Mouse (Mus musculus) adipocyte (in vitro differentiated cells): ENCODE data around the gene Mcu.

ENCODE experiments used
- DNase-seq: peaks from one replicate; pipeline ENCODE4 v3.0.0-alpha.2; 2016; ENCODE audit warnings: low spot score

The Mcu gene

DNA sequence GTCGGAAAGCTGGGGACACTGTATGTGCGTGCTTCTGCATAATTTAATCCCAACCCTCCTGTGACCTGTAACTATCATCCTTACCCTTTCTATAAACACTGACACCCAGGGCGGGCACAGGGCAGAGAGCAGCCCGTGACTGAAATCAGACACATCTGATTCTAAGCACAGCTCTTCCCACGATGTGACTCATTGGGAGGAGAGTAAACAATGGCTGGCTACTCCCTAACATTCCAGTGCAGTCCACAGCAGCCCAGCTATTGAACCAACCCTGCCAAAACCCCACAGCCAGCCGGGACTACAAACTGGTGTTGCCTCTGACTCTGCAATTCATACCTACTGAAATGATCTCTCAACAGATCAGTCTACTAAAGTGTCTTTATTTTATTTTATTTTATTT, 78.9 kb downstream of the Mcu start:
- peak; percentile 62 for DNase-seq

DNA sequence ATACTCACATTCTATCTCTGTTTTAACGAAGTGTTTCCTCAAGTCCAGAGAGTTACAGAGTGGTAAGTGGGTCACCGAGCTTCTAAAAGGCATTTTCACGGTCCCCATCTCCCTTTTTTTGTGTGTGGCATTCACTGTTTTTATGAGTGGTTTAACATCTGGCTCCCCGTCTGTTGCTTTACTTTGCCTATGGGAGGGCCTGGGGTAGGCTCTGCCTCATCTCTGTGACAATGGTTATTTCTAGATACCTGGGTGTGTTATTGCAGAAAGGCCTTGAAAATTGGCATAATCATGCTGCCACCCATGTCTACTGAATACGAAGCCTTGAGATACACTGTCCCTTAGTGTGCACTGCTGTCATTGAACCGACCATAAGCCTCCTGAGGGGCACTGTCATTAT, 84.2 kb downstream of the Mcu start:
- DNase-seq: no peak

DNA sequence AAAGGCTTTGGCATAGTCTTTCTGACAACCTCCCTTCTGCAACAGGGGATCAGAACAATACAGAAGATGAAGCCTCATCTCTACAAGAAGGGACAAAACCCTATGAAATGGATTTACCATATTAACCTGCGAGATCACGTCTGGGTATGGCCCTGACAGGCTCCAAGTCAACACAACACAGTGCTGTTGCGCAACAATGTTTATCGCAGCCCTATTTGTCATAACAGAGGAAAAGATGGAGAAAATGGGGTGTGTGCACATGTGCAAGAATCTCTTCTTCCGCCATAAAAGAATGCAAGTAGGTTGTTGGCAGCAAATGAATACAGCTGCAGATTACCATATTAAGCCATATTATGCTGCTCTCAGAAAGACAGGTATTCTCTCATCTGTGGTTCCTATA, 88.7 kb downstream of the Mcu start:
- no peak for DNase-seq

DNA sequence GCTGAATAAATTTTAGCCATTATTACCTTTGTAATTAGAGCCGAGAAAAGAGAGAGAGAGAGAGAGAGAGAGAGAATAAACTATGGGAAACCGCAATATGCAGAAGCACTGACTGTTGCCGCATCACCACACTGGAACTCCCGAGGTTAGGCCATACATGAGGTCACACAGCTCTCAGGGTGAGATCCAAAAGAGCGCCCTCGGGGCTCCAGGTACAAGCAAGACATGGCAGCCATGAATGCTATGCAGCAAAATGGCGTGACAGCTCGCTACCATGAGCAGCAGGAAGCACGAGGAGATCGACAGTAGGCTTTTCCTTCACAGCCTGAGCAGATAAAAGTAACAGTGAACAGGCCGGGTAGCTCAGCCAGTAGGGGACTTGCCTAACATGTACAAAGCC, 89.2 kb downstream of the Mcu start:
- DNase-seq: no peak

DNA sequence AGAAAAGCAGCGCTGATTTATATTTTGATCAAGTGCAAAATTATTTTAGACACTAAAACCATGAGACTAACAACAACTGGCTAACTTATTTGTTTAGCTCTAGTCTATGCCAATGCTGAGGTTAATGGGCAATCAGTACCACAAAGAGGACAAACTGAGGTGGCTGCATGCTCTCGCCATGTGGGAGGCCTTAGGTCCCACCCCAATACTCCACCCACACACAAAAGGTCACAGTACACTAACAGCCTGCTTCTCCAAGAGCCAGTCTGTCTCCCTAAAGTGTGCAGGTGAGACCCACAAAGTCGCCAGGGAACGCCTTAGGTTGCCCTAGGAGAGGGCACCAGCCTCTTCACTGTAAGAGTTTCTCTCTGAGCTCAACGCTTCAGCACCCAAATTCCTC, 91.8 kb downstream of the Mcu start:
- no peak for DNase-seq

DNA sequence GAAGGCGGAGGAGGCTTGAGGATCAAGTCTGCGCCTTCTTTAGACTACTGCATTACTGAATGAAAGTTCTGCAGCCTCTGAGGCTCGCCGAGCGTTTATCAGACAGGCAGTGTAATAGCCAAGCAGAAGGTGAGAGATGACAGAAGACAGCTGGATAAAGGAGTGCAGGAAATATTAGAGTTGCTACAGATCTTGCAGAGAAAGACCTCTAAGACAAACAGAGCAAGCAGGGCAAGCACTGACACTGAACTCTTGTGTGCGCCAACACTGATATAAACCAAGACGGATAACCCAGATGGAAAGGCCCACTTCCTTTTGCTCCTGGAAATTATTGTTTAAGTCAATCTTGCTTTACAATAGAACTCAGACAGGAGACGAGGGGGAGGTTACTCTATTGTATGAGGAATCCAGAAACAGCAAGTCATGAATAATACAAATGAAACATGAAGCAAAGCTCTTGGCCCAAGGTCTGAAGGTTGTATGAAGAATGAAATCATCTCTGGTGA, 92.6 kb downstream of the Mcu start:
- DNase-seq: no peak

DNA sequence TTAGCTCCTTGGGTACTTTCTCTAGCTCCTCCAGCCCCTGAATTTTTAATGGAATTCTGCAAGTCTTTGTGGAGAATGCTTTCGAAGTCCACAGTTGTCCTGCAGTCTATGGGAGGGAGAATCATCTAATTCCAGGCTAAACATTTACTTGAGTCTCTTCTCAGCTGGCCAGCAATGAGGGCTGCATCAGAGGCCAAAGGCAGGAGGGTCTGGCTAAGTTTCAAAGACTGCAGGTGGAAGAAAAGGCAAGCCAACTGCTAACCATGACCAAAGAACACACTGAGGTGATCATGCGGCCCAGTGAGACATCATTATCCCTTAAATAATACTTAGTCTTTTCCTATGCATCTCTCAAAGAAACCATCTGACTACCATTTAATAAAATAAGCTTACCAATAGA, 95.8 kb downstream of the Mcu start:
- no peak for DNase-seq

DNA sequence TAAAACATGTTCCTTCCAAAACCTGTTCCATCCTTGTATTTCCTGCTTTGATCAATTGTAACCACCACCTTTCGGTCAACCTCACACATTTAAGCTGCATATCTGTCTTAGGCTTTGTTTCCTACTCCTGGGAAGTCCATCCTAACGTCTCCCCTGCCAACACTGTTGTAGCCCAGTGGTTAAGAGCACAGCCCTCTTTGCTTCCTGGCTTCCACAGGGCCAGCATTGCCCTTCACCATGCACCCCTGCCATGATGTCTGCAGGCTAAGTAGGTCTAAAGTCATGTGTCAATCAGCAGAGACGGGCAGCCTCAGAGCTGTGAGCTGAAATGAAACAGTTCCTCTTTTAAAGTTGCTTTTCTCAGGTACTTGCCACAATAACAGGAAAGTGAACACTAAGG, 97.1 kb downstream of the Mcu start:
- DNase-seq: no peak

DNA sequence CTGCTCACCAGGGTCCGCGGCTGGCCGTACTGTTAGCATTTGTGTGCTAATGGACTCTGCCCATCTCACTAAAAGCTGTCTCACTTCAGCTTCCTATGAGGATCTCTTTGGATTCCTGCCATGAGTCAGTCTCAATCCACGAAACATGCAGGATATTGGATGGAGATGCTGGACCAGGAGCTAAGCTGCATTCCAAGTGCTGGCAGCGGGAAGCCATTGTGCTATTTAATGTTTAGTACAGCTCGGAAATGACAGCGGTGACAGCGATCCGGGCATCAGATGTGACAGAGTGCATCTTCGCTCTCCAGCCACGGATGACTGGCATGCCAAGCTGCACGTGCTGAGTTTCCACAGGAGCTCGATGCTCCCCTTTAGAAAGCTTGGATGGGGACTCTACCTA, 99.3 kb downstream of the Mcu start:
- no peak for DNase-seq

DNA sequence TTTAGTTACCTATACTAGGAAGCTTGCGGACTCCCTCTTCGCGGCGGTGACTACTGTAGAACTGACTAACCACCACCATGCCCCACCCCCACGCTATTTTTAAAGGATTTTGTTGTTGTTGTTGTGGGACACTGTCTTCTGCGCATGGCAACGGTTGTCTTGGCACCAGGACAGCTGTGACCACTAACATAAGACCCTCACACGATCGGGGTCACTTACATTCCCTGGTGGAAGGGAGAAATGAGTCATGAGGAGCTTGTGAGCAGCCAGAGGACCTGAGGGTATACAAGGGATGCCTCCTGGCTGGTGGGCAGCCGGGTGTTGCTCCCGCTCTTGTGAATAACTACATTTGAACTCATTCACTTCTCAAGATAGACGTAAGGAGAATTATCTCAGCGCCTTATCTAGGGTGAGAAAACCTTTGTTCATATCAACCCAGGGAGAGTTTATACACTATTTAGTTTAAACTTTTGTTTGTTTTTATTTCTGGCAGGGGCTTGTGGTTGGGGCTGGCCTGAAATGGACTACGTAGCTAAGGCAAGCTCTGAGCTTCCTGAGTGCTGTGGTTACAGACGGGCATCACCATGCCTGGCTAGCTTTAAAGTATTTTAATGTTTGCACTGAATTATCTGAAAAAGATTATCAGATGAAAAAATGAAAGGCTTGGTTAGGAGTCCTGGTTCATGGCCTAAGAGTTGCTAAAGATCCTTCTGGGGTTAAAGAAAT, 101.6 kb downstream of the Mcu start:
- no peak for DNase-seq

DNA sequence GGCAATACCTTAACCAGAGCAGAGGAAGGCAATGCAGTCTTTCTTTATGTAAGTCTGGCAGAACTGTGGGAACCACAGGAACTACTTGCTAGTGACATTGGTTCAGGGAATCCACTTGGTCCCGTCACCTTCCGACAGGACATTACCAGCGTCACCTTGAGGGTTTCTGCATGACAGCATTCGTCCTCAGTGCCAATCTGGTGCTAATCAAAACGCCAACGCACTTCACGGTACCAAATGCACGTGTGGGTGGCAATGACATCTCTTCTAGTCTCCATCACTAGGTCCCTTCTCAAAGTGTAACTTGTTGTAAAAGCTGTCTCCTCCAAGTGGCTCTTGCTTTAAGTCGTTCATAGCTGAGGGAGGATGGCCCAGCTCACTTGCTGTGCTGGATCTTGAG, 104.3 kb downstream of the Mcu start:
- DNase-seq: no peak

DNA sequence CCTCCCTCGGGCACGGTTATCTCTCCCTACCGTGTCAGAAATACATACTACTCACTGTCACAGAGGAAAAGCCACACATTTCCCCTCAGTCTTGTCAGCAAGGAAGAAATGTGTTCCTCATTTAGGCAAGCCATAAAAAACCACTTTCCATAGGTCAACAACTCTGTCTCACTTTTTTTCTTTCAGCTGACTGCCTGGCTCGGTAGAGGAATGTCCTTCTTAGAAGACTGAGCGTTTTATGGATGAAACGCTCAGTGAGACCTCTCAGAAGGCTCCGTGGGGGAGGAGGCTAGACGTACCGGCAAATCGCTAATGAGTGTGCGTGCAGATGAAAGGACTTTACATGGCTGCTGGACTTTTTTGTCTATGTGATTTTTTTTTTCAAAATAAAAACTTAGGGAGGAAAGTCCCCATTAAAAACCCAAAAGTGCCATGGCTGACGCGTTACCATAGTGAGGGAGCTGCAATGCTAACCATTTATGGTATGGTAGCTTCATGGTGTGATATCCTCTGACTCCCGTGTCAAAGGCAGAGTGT, 105.0 kb downstream of the Mcu start:
- no peak for DNase-seq

DNA sequence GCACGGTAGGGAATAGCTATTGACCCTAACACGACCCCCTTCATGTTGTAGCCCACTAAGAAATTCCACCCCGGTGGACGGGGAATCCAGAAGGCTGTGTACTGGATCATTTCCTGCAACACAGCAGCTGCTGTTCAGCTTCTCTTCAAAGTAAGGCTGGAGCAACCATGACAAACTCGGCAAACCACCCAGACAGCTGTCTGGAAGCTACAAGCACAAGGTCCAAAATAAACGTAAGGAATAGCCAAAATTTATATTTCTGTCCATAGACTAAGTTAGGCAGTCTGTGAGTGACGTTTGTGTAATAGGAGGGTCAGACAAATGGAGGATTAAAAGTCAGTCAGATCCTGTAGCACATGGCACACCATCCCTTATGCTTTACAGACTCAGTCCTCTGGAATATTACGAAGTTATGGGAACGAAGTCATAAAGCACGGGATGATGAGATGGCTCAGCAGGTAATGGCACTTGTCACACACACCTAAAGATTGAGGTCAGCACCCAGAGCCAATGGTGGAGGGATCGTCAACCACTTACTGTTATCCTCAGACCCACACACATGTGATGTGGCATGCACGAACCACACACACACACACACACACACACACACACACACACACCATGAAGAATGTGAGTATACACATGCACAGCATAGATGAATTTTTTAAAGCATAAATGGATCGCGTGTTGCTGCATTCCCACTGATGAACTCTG, 105.6 kb downstream of the Mcu start:
- no peak for DNase-seq

DNA sequence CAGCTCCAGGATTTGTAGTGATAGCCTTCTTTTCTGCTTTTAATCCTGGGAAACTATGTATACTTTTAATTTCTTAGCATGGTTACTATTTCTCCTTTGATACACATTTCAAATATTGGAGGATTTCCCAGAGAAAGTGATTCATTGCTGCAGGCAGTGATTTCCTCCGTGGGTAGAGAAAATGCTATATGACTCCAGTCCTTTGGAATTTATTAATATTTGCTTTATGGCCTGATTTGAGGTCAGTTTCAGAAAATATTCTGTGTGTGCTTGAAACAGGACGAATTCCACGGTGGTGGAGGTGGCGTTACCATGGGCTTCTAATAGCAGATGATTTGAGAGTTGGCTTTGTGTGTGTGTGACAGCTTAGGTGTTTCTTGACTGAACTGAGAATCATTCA, 107.3 kb downstream of the Mcu start:
- peak; percentile 57 for DNase-seq

DNA sequence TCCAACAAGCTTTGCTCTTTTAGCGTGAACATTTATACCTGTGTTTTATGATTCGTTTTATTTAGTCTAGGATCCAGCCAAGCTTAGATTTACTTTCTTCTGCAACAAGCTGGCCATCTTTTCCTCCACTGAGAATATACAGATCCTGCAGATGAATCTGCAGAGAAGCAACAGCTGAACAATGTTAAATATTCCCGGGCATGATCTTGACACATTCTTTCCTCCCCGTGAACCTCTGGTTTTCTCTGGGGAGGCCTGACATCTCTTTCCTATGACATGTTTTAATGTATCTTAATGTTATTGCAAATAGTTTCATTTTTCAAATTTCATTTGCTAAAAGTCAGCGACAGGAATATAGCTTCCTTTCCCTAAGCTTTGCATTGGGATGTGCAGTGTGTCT, 109.8 kb downstream of the Mcu start:
- DNase-seq: no peak

DNA sequence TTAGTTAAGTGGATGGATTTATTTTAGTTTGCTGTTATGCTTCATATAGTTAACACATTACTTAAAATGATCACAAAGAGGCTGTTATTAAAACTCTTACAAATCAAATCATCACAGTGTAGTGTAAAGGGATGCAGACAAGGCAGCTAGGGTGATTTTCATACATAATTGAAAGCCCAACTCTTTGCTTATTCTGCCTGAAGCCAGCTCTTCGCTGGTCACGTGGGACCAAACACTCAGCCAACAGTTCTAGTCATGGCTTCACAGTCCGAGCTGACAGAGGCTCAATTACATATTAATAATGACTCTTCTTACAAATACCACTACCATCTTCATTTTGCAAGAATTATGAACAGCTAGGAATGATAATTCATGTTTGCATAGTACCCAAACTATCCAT, 112.2 kb downstream of the Mcu start:
- no peak for DNase-seq

DNA sequence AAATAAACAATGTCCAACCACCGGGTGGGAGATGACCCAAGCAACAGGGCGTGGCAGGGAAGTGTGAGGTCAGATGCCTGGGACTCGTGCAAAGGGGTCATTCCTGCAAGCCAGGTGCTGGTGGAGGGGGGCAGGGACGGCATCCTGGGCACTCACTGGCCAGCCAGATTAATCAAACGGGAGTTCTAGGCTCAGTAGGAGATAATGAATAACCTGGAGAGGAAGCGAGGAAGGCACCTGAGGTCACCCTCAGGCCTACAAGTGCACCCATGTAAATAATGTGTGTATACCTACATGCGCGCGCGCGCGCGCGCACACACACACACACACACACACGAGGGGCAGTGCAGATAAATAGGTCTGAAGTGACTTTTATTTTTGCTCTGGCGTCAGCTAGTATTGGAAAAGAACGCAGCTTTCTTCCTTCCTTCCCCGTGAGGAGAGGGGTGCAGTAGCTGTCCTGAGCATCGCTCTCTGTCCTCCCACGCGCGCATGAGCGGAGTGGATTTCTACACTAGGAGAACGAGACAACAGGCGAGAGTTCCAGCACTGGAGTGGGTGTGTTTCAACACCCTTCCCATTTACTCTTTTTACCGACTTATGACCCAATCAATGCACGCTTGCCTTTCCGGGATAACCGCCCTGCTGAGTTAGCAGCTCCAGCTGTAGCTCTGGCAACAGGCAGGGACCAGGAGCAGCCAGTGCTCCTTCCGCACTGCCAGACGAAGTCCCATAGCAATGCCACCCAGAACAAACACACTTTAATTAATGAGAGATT, 112.9 kb downstream of the Mcu start:
- DNase-seq: no peak

DNA sequence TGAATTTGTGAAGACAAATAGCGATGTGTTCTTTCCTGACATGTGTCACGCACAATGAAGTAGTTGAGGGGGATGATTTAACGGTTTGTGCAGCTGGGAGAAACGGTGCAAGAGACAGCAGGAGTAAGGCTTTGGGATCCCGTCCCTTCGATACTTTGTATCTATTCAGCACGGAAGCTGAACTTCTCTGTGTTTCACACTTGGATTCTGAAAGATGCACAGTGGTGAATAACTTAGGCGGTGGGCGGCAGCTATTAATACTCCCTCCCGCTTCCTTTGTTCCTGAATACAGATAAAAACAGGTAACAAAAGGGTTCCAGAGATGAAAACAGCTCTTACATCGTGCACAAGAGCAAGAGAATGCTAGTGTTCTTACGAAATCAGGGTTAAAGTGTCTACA, 114.1 kb downstream of the Mcu start:
- DNase-seq: no peak

DNA sequence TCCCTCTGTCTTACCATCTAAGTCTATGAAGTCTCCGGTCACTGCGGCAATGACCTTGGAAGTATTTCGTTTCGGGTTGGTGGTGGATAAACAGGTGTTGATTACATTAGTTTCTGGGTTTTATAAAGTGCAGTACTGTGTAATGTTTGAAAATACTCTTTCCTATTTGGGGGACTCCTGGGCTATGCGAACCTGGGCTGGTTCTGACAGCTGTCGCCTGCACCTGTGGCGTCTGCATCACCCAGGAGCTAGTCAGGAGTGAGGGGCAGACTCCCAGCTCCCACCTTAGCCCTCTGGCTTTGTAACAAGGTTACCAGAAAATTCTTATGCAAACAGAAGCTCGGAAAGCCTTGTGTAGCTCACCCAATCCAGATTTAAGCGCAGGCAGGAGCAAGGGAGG, 114.7 kb downstream of the Mcu start:
- DNase-seq: no peak

DNA sequence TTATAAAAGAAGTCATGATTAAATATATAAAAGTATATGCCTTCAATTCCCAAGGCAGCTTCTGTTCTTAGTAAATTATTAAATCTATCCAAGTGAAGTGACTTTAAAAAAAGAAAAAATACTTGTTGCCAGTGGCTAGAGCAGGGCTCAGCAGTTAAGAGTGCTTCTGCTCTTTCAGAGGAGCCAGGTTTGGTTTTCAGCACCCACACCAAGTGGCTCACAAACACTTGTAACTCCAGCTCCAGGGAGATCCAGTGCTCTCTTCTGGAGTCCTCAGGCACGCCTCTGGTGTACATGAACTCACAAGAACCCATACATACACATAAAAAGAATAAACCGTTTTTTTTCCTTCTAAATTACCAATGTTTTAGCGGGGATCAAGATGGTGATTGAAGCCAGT, 116.3 kb downstream of the Mcu start:
- no peak for DNase-seq

DNA sequence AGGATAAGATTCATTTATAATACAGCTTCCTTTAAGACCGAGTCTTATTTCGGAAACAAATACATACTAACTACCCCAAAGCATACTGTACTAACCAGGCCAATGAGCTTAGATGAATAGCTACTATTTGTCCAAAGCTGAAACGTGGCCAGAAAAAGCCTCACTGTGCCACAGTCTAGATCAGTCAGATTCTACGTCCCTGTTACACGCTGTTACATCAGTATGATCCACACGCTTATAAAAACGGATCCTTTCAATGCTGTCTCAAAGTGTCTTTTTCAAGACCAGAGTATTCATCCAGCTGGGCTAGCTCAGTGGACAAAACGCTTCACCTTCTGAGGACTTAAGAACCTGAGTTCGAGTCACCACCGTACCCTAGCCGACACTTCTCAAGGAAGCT, 119.5 kb downstream of the Mcu start:
- no peak for DNase-seq

DNA sequence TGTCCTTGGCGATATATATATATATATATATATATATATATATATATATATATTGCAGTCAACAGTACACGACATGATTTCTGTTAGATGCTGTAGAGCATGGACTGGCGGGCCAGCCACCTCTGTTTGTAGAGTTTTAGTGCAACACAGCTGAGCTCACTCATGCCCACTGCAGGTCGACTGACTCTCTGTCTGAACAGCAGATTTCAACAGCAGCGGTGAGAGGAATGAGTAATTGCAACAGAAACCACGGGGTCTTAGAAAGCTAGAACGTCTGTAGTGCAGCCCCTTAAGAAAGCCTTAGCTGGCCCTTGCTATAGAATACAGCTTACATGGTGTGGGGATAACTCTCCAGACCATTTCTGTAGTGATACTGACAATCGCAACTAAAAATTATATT, 121.6 kb downstream of the Mcu start:
- DNase-seq: no peak

DNA sequence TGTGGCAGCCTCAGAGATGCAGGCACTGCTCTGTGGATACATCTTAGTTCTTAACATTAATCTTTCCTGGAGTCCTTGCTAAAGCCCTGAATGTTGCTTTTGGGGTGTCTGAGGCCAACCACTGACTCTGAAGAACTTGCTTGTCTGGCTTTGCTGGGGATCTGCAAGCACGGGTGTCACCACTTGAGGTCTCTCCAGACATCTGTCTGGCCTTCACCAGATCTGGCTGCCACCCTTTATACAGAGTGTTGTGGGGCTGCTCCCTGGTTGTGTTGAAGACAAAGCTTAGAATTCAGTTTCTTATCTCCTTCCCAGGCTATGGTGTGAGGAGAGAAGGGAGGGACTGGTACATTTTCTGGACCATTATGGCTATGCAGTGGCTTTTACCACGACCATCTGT, 122.4 kb downstream of the Mcu start:
- DNase-seq: peak; percentile 67
